ENCODE assay signal across 9 mouse cellular contexts in the genomic region with DNA sequence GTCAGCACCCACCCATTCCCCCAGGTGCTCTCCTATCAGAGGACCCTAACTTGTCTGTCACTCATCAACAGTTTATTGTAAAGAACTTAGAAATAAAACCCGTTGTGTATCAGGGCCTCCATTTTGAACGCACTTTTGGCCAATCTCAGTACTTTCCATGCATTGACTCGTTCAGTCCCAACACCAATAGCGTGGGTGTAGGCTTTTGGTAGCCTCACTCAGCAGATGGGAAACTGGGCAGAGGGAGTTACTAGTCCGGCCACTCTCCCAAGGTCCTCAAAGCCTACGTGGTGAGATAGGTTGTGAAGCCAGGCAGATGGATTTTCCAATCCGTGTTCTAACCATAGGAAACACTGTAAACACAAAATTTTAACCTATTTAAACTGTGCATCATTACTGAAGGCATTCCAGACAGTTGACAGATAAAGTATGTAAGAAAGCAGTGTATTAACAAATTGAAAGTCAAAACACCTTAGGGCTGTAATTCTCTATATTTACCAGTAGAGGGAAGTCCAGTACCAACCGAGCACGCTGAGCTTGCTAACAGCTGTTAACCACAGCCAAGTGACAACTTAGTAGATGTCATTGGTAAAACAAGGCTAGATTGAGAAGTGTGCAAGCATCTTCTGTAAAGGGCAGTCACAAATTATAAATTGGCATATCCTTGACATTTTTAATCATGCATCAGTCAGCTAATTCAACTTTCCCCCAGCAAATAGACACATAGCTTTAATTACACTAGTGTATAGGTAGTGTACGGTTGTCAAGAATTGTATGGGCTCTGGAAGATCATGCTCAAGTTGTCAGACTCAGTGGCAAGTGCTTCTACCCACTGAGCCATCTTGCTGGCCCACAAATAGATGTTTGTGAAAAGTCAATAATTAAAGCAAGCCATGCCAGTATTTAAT. TPM values are rescaled to one million over a fixed set of nuclear protein-coding genes. Genes with fewer than 3 reads are reported as not detected.
DNase-seq lines count a peak whose midpoint lies in the region; ATAC-seq and TF ChIP-seq lines count a peak whose summit lies in the region.
"Had no signal": no experiment of that assay in that cellular context is flagged by ENCODE, and none has a peak within 500 bp of the region (broad histone marks: within the 10 kb centered on the region; RNA-seq: fewer than 3 reads in every experiment).

No protein-coding gene starts in this region.

- H3K4me2 ChIP-seq in intestine, postnatal 0 days (replicated peaks; ENCODE audit: low read depth), result no peak overlapping the region
- no peak overlapping the region for H3K4me2 ChIP-seq in intestine, embryonic 15.5 days (replicated peaks)
- H3K4me2 ChIP-seq in CH12.LX (ENCODE audit: insufficient read depth, low read depth, poor library complexity, severe bottlenecking), result no peak overlapping the region
- H3K4me2 ChIP-seq in lung, postnatal 0 days (replicated peaks; ENCODE audit: low read depth, low read length), result no peak overlapping the region
- H3K4me2 ChIP-seq: embryonic facial prominence, embryonic 15.5 days had no signal

- TF ChIP-seq EP300 in CH12.LX (IDR thresholded peaks at IDR 0.05; ENCODE audit: low read length), result no peak
- no peak for TF ChIP-seq EP300 in lung, postnatal 0 days (IDR thresholded peaks at IDR 0.05)

- in situ Hi-C loops in CH12.LX (cut with MboI; ENCODE audit: low pct_ligation_motif_present, low pct_unique_long_range_greater_than_20kb, low sequenced_read_pairs), result no loop called here

- no peaks in the 10 kb centered on the region for H3K4me1 ChIP-seq in intestine, postnatal 0 days (replicated peaks; ENCODE audit: control insufficient read depth, insufficient read depth, low read length)
- H3K4me1 ChIP-seq in intestine, embryonic 15.5 days (replicated peaks), result no peaks in the 10 kb centered on the region
- peaks cover 0 to 9% of the 10 kb centered on the region in 2 experiments; a peak in 2 of 4 replicates for H3K4me1 ChIP-seq in CH12.LX (ENCODE audit: control insufficient read depth in 1 of 2, insufficient read depth in 2 of 2)
- no peaks in the 10 kb centered on the region; the same call in 1 of the 2 replicates for H3K4me1 ChIP-seq in bone marrow, adult 2 months (ENCODE audit: control insufficient read depth, insufficient read depth, low read length)
- H3K4me1 ChIP-seq in lung, postnatal 0 days (ENCODE audit: insufficient read depth, low read depth, low read length), result no peaks in the 10 kb centered on the region
- H3K4me1 ChIP-seq: embryonic facial prominence, embryonic 15.5 days had no signal

- dilution Hi-C loops in CH12.LX (cut with MboI; ENCODE audit: extremely low pct_ligation_motif_present, extremely low pct_unique_long_range_greater_than_20kb, low sequenced_read_pairs), result no loop called here

- ATAC-seq in intestine, postnatal 0 days, result no peak; the same call in 1 of the 2 replicates
- ATAC-seq in intestine, embryonic 15.5 days, result no peak
- ATAC-seq in lung, postnatal 0 days, result peak; percentile 58

- H3K79me2 ChIP-seq in CH12.LX (replicated peaks; ENCODE audit: control insufficient read depth, extremely low read depth, insufficient read depth, poor library complexity, severe bottlenecking), result no peaks in the 10 kb centered on the region

- WGBS in intestine, postnatal 0 days, result 62% methylated on average over 10 of the region's 10 CpGs
- 63% methylated on average over 10 of the region's 10 CpGs for WGBS in intestine, embryonic 15.5 days
- 65% methylated on average over 10 of the region's 10 CpGs for WGBS in bone marrow, adult 2 months
- WGBS in lung, postnatal 0 days, result 57% methylated on average over 10 of the region's 10 CpGs

- H3K9me3 ChIP-seq in intestine, postnatal 0 days (ENCODE audit: control insufficient read depth), result no peaks in the 10 kb centered on the region
- no peaks in the 10 kb centered on the region for H3K9me3 ChIP-seq in intestine, embryonic 15.5 days
- H3K9me3 ChIP-seq in CH12.LX (replicated peaks; ENCODE audit: low read length), result no peaks in the 10 kb centered on the region
- H3K9me3 ChIP-seq in lung, postnatal 0 days (ENCODE audit: low read length), result no peaks in the 10 kb centered on the region
- H3K9me3 ChIP-seq: embryonic facial prominence, embryonic 15.5 days had no signal

- H3K9ac ChIP-seq in intestine, postnatal 0 days (ENCODE audit: low read depth, low read length), result no peak overlapping the region
- no peak overlapping the region for H3K9ac ChIP-seq in intestine, embryonic 15.5 days
- H3K9ac ChIP-seq in CH12.LX (ENCODE audit: insufficient read depth, low read depth), result no peak overlapping the region
- H3K9ac ChIP-seq in lung, postnatal 0 days (replicated peaks; ENCODE audit: low read depth), result no peak overlapping the region
- H3K9ac ChIP-seq: embryonic facial prominence, embryonic 15.5 days had no signal

- no peaks in the 10 kb centered on the region for H3K27me3 ChIP-seq in intestine, postnatal 0 days (replicated peaks; ENCODE audit: control insufficient read depth, insufficient read depth, low read length)
- no peaks in the 10 kb centered on the region for H3K27me3 ChIP-seq in intestine, embryonic 15.5 days (replicated peaks)
- no peaks in the 10 kb centered on the region for H3K27me3 ChIP-seq in CH12.LX (replicated peaks)
- no peaks in the 10 kb centered on the region for H3K27me3 ChIP-seq in lung, postnatal 0 days (replicated peaks; ENCODE audit: insufficient read depth, low read length)
- H3K27me3 ChIP-seq: embryonic facial prominence, embryonic 15.5 days had no signal

- no peak overlapping the region for H3K27ac ChIP-seq in intestine, postnatal 0 days (ENCODE audit: low read depth, low read length)
- no peak overlapping the region for H3K27ac ChIP-seq in intestine, embryonic 15.5 days
- H3K27ac ChIP-seq in CH12.LX (ENCODE audit: insufficient read depth, low read depth), result no peak overlapping the region
- H3K27ac ChIP-seq in bone marrow, adult 2 months (ENCODE audit: control insufficient read depth, insufficient read depth, low read depth, low read length, poor library complexity), result no peak overlapping the region
- no peak overlapping the region for H3K27ac ChIP-seq in lung, postnatal 0 days (ENCODE audit: low read length)
- H3K27ac ChIP-seq: embryonic facial prominence, embryonic 15.5 days had no signal

- peak; percentile 41 for DNase-seq in CH12.LX (ENCODE audit: extremely low read depth)
- peak; percentile 81 for DNase-seq in lung, postnatal 0 days (ENCODE audit: low spot score)
- no peak for DNase-seq in testis, postnatal 14 days (ENCODE audit: low spot score)
- no peak for DNase-seq in right cerebral cortex, adult 2 months (ENCODE audit: low spot score in 2 of 2)
- no peak for DNase-seq in left cerebral cortex, adult 18-20 months (ENCODE audit: low spot score in 2 of 2)

- TF ChIP-seq CTCF in intestine, postnatal 0 days (IDR thresholded peaks at IDR 0.05; ENCODE audit: low read depth), result peak; percentile 89
- peak; percentile 77 to 85 for TF ChIP-seq CTCF in CH12.LX (conservative IDR thresholded peaks at IDR 0.05 in 1 of 2, IDR thresholded peaks at IDR 0.05 in 1 of 2; ENCODE audit: low read depth in 2 of 2, low read length in 2 of 2)
- peak; percentile 27; the same call in 1 of the 2 replicates for TF ChIP-seq CTCF in bone marrow, adult 2 months (IDR thresholded peaks at IDR 0.05; ENCODE audit: control insufficient read depth, insufficient read depth, low read length)
- TF ChIP-seq CTCF in lung, postnatal 0 days (IDR thresholded peaks at IDR 0.05), result peak; percentile 92

- no peak for TF ChIP-seq POLR2A in CH12.LX (IDR thresholded peaks at IDR 0.05; ENCODE audit: low read depth, low read length)
- no peak for TF ChIP-seq POLR2A in bone marrow, adult 2 months (IDR thresholded peaks at IDR 0.05; ENCODE audit: borderline replicate concordance, control insufficient read depth, low read depth, low read length)

- no peak overlapping the region for H3K4me3 ChIP-seq in intestine, postnatal 0 days (ENCODE audit: low read depth, low read length)
- H3K4me3 ChIP-seq in intestine, embryonic 15.5 days (replicated peaks), result no peak overlapping the region
- no peak overlapping the region for H3K4me3 ChIP-seq in CH12.LX (replicated peaks in 1 of 3; ENCODE audit: low read depth in 2 of 3, low read length in 2 of 3, poor library complexity in 1 of 3)
- no peak overlapping the region for H3K4me3 ChIP-seq in bone marrow, adult 2 months (replicated peaks; ENCODE audit: control insufficient read depth, low read depth, low read length)
- no peak overlapping the region for H3K4me3 ChIP-seq in lung, postnatal 0 days (ENCODE audit: low read depth, low read length)
- H3K4me3 ChIP-seq: embryonic facial prominence, embryonic 15.5 days had no signal

- peaks cover 4% of the 10 kb centered on the region; the same call in 1 of the 2 replicates for H3K36me3 ChIP-seq in intestine, postnatal 0 days (ENCODE audit: control insufficient read depth, insufficient read depth)
- no peaks in the 10 kb centered on the region for H3K36me3 ChIP-seq in intestine, embryonic 15.5 days
- H3K36me3 ChIP-seq in CH12.LX (replicated peaks in 1 of 2; ENCODE audit: control insufficient read depth in 1 of 2, insufficient read depth in 1 of 2, low read length in 1 of 2), result peaks cover 25 to 65% of the 10 kb centered on the region in 2 experiments
- H3K36me3 ChIP-seq in lung, postnatal 0 days (ENCODE audit: insufficient read depth, low read length), result no peaks in the 10 kb centered on the region

- TF ChIP-seq RAD21 in CH12.LX (IDR thresholded peaks at IDR 0.05; ENCODE audit: low read depth, low read length), result peak; percentile 85

TF ChIP-seq in CH12.LX, 34 proteins besides CTCF, POLR2A, EP300 and RAD21 (continues in another document):
- peak; percentile 78 for TF ChIP-seq SIN3A (IDR thresholded peaks at IDR 0.05; ENCODE audit: low read length)

RNA-seq across cellular contexts. Expression of a gene that starts 14.2 kb away (rescaled TPM):
- 0.44 and 0.59 TPM in 2 replicates for polyA plus RNA-seq in intestine, postnatal 0 days (2015; fragmentation: Nextera tagmentation; extraction: Ambion mirVana)
- polyA plus RNA-seq in intestine, embryonic 15.5 days (2015; fragmentation: Nextera tagmentation; extraction: Ambion mirVana), result 1.7 and 2.2 TPM in 2 replicates
- total RNA-seq in CH12.LX (2012; rRNA removed) (4.0 and 4.4 TPM in 2 replicates), CH12.LX (2014; rRNA removed) (3.2 and 3.8 TPM in 2 replicates)
- 15.3 and 16.9 TPM in 2 replicates for polyA plus RNA-seq in CH12.LX (2012; ENCODE audit: insufficient read length, low read depth)
- polyA plus RNA-seq in bone marrow, adult 2 months (2011; ENCODE audit: insufficient read depth, insufficient read length, low replicate concordance, missing spikeins), result 17.4 TPM in 2 replicates
- 0.29 and 0.63 TPM in 2 replicates for polyA plus RNA-seq in lung, postnatal 0 days (2015; fragmentation: Nextera tagmentation; extraction: Ambion mirVana)
- total RNA-seq in left cerebral cortex, adult 18-20 months (2021), result under 1 TPM; 0.53 to 0.54 TPM

RNA-seq across cellular contexts. Expression of a gene that starts 49.5 kb away (rescaled TPM):
- polyA plus RNA-seq in intestine, postnatal 0 days (2015; fragmentation: Nextera tagmentation; extraction: Ambion mirVana), result 38.1 TPM in 2 replicates
- 107 and 109 TPM in 2 replicates for polyA plus RNA-seq in intestine, embryonic 15.5 days (2015; fragmentation: Nextera tagmentation; extraction: Ambion mirVana)
- total RNA-seq in CH12.LX (2012; rRNA removed) (84.2 and 130 TPM in 2 replicates), CH12.LX (2014; rRNA removed) (186 and 208 TPM in 2 replicates)
- polyA plus RNA-seq in CH12.LX (2012; ENCODE audit: insufficient read length, low read depth), result 242 and 246 TPM in 2 replicates
- polyA plus RNA-seq in bone marrow, adult 2 months (2011; ENCODE audit: insufficient read depth, insufficient read length, low replicate concordance, missing spikeins), result 153 and 239 TPM in 2 replicates
- polyA plus RNA-seq in lung, postnatal 0 days (2015; fragmentation: Nextera tagmentation; extraction: Ambion mirVana), result 54.2 and 60.5 TPM in 2 replicates
- 100 to 1,000 TPM; 111 to 116 TPM for total RNA-seq in left cerebral cortex, adult 18-20 months (2021)

Comparison
In these comparisons a context has a peak if more than half of its experiments do, and no peak if none do; other contexts are left out.
1. CTCF ChIP-seq: peak in every context shown above with its lines; median percentile 92 in lung, postnatal 0 days; 89 in intestine, postnatal 0 days; 81 in CH12.LX; 27 in bone marrow, adult 2 months.
2. DNase-seq: peak in CH12.LX (single experiment) and lung, postnatal 0 days (single experiment); none in testis, postnatal 14 days (single experiment), right cerebral cortex, adult 2 months (0 of 2) and left cerebral cortex, adult 18-20 months (0 of 2).